Mouse (Mus musculus): ENCODE data around the gene OR5BS1P.

DNA sequence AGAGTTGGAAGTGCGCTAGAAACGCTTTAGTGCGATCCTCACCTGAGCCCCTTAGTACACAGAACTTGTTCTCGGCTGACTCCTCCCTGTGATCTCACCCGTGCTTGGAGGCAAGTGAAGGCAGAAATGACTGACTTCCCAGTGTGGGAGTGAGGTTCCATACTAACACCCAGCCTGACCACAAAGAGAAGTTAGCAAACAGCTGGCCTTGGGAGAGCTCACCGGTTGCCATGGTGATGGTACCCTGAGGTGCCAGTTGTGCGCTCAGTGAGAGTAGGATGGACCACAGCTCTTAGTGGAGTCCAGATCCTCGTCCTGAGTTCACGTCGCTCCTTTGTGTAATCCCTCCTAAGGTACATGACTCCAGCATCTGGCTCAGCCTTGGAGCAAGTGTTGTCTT is 5.3 kb downstream of the OR5BS1P start:
- no peak for TF ChIP-seq GATA1 (IDR thresholded peaks at IDR 0.05; ENCODE audit: borderline replicate concordance, low read length)
- TF ChIP-seq FLI1 (IDR thresholded peaks at IDR 0.05; ENCODE audit: low read length) = no peak

Measured in megakaryocyte, embryonic 14.5 days (primary cell).